Mouse (Mus musculus): Measurements from ENCODE around the gene Epha2. TPM values are rescaled to one million over a fixed set of nuclear protein-coding genes. Genes with fewer than 3 reads are reported as not detected.
A peak's percentile ranks its signal among the peaks of the same experiment; 100 is the strongest.

Gene Epha2
- 28.3 and 86.3 TPM in 2 replicates for polyA plus RNA-seq (2012; rRNA removed)

DNA sequence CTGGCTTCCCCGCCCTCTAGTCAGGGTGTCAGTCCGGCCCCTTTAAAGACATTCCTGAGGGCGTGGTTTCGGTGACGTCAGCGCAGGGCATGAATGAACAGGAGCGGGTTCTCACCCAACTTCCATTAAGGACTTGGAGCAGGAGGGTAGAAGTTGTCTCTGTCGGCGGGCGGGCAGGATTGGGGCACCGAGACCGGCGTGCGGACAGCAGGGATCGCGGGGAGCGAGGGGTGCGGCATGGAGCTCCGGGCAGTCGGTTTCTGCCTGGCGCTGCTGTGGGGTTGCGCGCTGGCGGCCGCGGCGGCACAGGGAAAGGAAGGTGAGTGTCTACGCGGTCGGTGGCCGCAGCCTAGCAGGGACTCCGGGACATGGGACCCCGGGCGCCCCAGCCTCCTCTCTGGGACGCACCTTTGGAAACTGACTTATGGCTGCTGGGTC lies at the start of gene Epha2:
Epha2 (plus strand) TSS at position 125 of the 438 bp plus-strand sequence.
- TF ChIP-seq CTCF (IDR thresholded peaks at IDR 0.05; ENCODE audit: extremely low read depth, insufficient read length, insufficient replicate concordance, low read depth, low read length) (no peak), POLR2A (IDR thresholded peaks at IDR 0.05; ENCODE audit: low read depth, low read length) (peak; percentile 99)
- H3K27ac ChIP-seq (ENCODE audit: insufficient read depth, low read depth, low read length) = peak within 1 kb of the TSS; percentile 84
- under 1% methylated on average over 35 of the region's 35 CpGs for WGBS

DNA sequence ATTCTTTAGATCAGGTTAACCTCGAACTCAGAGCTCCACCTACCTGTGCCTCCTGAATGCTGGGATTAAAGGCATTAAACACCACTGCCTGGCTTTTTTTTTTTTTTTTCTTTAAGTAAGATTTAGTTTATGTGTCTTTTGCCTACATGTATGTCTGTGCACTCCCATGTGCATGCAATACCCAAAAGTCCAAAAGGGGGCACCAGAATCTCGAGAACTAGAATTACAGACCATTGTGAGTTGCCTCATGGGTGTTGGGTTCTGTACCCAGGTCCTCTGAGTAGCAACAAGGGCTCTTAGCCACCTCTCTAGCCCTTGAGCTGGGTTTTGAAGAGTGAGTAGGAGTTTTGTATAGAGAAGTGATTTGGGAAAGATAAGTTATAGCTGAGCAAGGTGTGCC lies 48.4 kb upstream of the Epha2 start:
- H3K27ac ChIP-seq (ENCODE audit: insufficient read depth, low read depth, low read length) = no peak overlapping the region
- TF ChIP-seq CTCF (IDR thresholded peaks at IDR 0.05; ENCODE audit: extremely low read depth, insufficient read length, insufficient replicate concordance, low read depth, low read length) = no peak
- TF ChIP-seq POLR2A (IDR thresholded peaks at IDR 0.05; ENCODE audit: low read depth, low read length) = no peak
- H3K27me3 ChIP-seq (ENCODE audit: control insufficient read depth, insufficient read depth, low read length) = no peaks in the 10 kb centered on the region
- WGBS = 73% methylated on average over 2 of the region's 2 CpGs
- peaks cover 30% of the 10 kb centered on the region for H3K36me3 ChIP-seq (ENCODE audit: control insufficient read depth, insufficient read depth, low read length)
- H3K4me1 ChIP-seq (ENCODE audit: control insufficient read depth, insufficient read depth, insufficient read length, low read length) = peaks cover 13% of the 10 kb centered on the region
- no peak overlapping the region for H3K4me3 ChIP-seq (ENCODE audit: low read depth, low read length)

More for the DNA sequence above, at the start of gene Epha2:
- Histone ChIP-seq H3K4me3 (ENCODE audit: low read depth, low read length) (peak within 1 kb of the TSS; percentile 80), H3K36me3 (ENCODE audit: control insufficient read depth, insufficient read depth, low read length) (0 out of 2 replicates have a peak, but pooled peaks cover 3% of the 10 kb centered on the region), H3K4me1 (ENCODE audit: control insufficient read depth, insufficient read depth, insufficient read length, low read length) (peaks cover 16% of the 10 kb centered on the region), H3K27me3 (ENCODE audit: control insufficient read depth, insufficient read depth, low read length) (no peaks in the 10 kb centered on the region)

DNA sequence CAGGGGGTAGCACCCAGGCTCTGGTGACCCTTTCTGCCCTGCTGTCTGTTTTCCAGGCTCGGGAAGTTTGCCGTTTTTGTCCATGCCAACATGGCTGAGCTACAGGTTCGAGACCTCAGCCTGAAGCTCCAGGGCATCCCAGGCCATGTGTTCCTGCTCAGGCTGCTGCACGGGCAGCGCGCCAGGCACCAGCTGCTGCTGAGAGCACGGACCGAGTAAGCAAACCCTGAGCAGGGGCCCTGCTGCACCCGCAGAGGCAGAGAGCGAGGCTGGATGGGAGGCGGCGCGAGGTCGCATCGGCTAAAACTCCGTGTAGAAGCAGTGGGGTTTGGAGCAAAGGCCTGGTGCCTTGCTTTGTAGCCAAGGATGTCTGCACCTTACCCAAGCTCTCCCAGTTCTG lies 46.8 kb upstream of the Epha2 start:
- no peak overlapping the region for H3K4me3 ChIP-seq (ENCODE audit: low read depth, low read length)
- no peak for TF ChIP-seq POLR2A (IDR thresholded peaks at IDR 0.05; ENCODE audit: low read depth, low read length)
- no peak for TF ChIP-seq CTCF (IDR thresholded peaks at IDR 0.05; ENCODE audit: extremely low read depth, insufficient read length, insufficient replicate concordance, low read depth, low read length)
- no peak overlapping the region; the same call in 1 of the 2 replicates for H3K27ac ChIP-seq (ENCODE audit: insufficient read depth, low read depth, low read length)
- peaks cover 5% of the 10 kb centered on the region; the same call in 1 of the 2 replicates for H3K4me1 ChIP-seq (ENCODE audit: control insufficient read depth, insufficient read depth, insufficient read length, low read length)
- H3K27me3 ChIP-seq (ENCODE audit: control insufficient read depth, insufficient read depth, low read length) = no peaks in the 10 kb centered on the region
- 66% methylated on average over 16 of the region's 16 CpGs for WGBS
- H3K36me3 ChIP-seq (ENCODE audit: control insufficient read depth, insufficient read depth, low read length) = peaks cover 28% of the 10 kb centered on the region

DNA sequence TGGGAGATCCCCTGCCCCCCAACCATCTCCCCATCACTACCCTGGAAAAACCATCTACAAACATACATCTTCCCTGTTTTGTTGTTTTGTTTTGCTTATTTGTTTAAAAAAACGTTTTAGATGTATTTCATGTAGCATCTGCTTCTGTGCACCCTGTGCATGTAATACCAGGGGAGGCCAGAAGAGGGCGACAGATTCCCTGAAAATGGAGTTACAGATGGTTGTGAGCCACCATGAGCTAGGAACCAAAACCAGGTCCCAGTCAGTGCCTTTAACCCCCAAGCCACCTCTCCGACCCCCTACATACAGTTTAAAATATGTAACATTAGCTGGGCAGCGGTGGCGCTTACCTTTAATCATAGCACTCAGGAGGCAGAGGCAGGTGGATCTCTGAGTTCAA lies 43.6 kb upstream of the Epha2 start:
- Histone ChIP-seq H3K27me3 (ENCODE audit: control insufficient read depth, insufficient read depth, low read length) (no peaks in the 10 kb centered on the region), H3K4me1 (ENCODE audit: control insufficient read depth, insufficient read depth, insufficient read length, low read length) (peaks cover 13% of the 10 kb centered on the region), H3K4me3 (ENCODE audit: low read depth, low read length) (no peak overlapping the region), H3K36me3 (ENCODE audit: control insufficient read depth, insufficient read depth, low read length) (peaks cover 15% of the 10 kb centered on the region), H3K27ac (ENCODE audit: insufficient read depth, low read depth, low read length) (no peak overlapping the region)
- WGBS = 77% methylated on average over 5 of the region's 5 CpGs
- TF ChIP-seq POLR2A (IDR thresholded peaks at IDR 0.05; ENCODE audit: low read depth, low read length) = no peak
- TF ChIP-seq CTCF (IDR thresholded peaks at IDR 0.05; ENCODE audit: extremely low read depth, insufficient read length, insufficient replicate concordance, low read depth, low read length) = peak; percentile 65; the same call in 1 of the 2 replicates

DNA sequence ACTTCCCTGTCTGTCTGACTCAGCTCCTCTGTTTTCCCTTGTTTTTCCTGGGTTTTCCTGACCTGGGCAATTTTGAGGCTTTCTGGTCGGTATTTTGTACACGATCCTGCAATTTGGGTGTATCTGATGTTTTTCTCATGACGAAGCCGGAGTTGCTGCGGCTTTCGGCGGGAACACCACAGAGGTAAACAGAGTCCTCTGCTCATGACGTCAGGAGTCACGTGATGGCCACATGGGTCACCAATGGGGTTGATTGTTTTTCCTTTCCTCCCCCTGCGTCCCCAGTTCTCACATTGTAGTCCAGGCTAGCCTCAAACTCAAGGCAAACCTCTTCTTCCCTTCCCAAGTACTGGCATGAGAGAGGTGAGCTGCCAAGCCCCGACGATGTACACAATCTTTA lies 41.6 kb upstream of the Epha2 start:
- H3K4me1 ChIP-seq (ENCODE audit: control insufficient read depth, insufficient read depth, insufficient read length, low read length) = peaks cover 13% of the 10 kb centered on the region
- no peaks in the 10 kb centered on the region for H3K27me3 ChIP-seq (ENCODE audit: control insufficient read depth, insufficient read depth, low read length)
- TF ChIP-seq CTCF (IDR thresholded peaks at IDR 0.05; ENCODE audit: extremely low read depth, insufficient read length, insufficient replicate concordance, low read depth, low read length) (no peak), POLR2A (IDR thresholded peaks at IDR 0.05; ENCODE audit: low read depth, low read length) (no peak)
- H3K36me3 ChIP-seq (ENCODE audit: control insufficient read depth, insufficient read depth, low read length) = peaks cover 13% of the 10 kb centered on the region
- H3K27ac ChIP-seq (ENCODE audit: insufficient read depth, low read depth, low read length) = no peak overlapping the region
- 54% methylated on average over 12 of the region's 12 CpGs for whole genome bisulfite sequencing
- no peak overlapping the region for H3K4me3 ChIP-seq (ENCODE audit: low read depth, low read length)

DNA sequence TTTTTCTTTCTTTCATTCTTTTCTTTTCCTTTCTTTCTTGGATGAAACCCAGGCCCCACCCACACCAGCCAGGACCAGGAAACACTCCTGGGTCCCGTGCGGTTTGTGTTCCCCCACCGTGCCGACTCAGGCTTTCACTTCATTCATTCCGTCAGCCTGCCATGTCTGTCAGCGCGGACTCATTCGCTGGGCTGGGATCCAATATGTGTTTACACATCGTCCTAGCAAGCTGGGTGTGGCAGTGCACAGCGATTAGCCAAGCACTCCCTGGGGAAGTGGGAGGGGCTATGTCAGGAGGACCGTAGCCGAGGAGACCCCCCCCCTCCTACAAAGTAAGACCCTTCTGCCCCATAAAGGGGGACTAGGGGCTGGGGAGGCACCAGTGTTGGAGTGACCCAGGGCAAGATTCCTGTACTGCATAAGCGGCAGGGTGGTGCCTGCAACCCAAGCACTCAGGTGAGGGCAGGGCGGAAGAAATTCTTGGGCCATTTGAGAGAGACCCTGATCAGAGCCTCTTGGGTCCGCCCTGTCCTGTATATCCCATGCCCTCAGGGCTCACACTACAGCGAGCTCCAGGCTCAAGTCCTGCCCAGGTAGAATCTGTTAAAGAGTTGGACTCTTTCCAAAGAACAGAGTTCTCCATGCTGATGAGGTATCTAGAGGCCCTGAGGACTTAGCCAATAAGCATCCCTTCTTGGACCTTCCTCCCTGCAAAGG lies 40.9 kb upstream of the Epha2 start:
- Histone ChIP-seq H3K36me3 (ENCODE audit: control insufficient read depth, insufficient read depth, low read length) (peaks cover 10% of the 10 kb centered on the region; the same call in 1 of the 2 replicates), H3K27ac (ENCODE audit: insufficient read depth, low read depth, low read length) (peak overlapping the region; percentile 41; the same call in 1 of the 2 replicates), H3K4me1 (ENCODE audit: control insufficient read depth, insufficient read depth, insufficient read length, low read length) (peaks cover 13% of the 10 kb centered on the region), H3K27me3 (ENCODE audit: control insufficient read depth, insufficient read depth, low read length) (no peaks in the 10 kb centered on the region), H3K4me3 (ENCODE audit: low read depth, low read length) (peak overlapping the region; percentile 35)
- TF ChIP-seq CTCF (IDR thresholded peaks at IDR 0.05; ENCODE audit: extremely low read depth, insufficient read length, insufficient replicate concordance, low read depth, low read length) (no peak), POLR2A (IDR thresholded peaks at IDR 0.05; ENCODE audit: low read depth, low read length) (no peak)
- WGBS = 21% methylated on average over 16 of the region's 16 CpGs

DNA sequence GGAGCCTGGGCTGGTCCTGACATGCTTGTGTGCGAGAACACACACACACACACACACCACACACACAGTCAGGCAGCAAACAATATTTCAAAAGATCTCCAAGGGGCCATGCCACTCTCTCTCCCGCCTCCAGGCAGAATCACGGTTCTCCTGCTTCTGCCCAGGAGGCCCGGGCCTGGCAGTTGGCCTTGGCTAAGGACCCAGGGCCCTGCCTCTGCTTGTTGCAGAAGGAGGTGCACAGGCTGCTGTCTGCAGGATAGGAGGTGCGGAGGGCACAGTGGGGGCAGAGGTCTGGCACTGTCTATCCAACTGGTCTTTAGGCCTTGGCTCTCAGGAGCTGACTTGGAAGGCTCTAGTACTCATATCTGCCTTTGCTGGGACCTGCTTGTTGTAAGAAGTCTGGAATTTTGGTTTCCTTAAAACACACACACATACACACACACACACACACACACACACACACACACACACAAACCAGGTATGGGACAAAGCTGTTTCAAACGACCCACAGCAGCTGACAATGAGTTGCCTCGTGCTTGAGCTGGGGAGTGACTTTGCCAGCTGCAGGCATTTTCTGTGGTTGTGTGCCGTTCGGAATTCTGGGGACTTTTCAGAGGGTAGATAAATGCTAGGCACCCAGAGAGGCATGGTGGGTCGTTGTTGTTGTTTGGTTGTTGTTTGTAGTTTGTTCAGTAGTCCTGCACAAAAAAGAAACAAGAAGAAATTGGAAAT lies 38.0 kb upstream of the Epha2 start:
- WGBS = 84% methylated on average over 10 of the region's 10 CpGs
- H3K4me3 ChIP-seq (ENCODE audit: low read depth, low read length) = no peak overlapping the region
- TF ChIP-seq CTCF (IDR thresholded peaks at IDR 0.05; ENCODE audit: extremely low read depth, insufficient read length, insufficient replicate concordance, low read depth, low read length) (no peak), POLR2A (IDR thresholded peaks at IDR 0.05; ENCODE audit: low read depth, low read length) (no peak)
- H3K27me3 ChIP-seq (ENCODE audit: control insufficient read depth, insufficient read depth, low read length) = no peaks in the 10 kb centered on the region
- H3K36me3 ChIP-seq (ENCODE audit: control insufficient read depth, insufficient read depth, low read length) = no peaks in the 10 kb centered on the region
- peaks cover 9% of the 10 kb centered on the region for H3K4me1 ChIP-seq (ENCODE audit: control insufficient read depth, insufficient read depth, insufficient read length, low read length)
- no peak overlapping the region for H3K27ac ChIP-seq (ENCODE audit: insufficient read depth, low read depth, low read length)

Measured in small intestine, adult 2 months (tissue).